Mouse (Mus musculus): ENCODE measurements around the gene Gm15448. TPM values are rescaled to one million over a fixed set of nuclear protein-coding genes. Genes with fewer than 3 reads are reported as not detected.
"Not testable (repeated sequence)": the region's sequence is repeated elsewhere in the genome, so short reads cannot be mapped to it uniquely, and the experiment has no call there.

Gm15448 gene
- polyA plus RNA-seq (2014; fragmentation: Nextera tagmentation; extraction: Ambion mirVana) = not detected in 2 replicates

DNA sequence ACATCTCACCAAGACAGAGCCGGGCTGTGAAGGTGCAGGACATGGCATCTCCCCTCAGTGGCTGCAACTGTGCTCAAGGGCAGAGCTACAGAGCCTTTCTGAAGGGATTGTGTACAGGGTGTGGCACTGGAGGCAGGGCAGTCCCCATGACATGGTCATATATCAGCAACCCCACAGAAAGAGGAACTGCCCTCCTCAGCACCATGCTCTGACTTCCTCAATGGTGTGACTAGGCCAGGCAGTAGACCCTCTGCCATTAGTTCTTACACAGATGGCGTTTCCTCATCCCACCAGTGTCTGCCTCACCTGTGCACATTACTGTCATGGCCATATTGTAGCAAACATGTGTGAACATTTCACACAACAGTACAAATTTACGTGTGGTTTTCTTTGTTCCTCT lies at the start of gene Gm15448:
Gene Gm15448, minus strand, starts transcription at position 89 of the 400 bp plus-strand sequence.
- H3K9ac ChIP-seq; ATAC-seq (ENCODE audit: low FRiP score); H3K9me3 ChIP-seq (ENCODE audit: control insufficient read depth, low read length); H3K27ac ChIP-seq; H3K36me3 ChIP-seq (replicated peaks; ENCODE audit: control insufficient read depth, insufficient read depth); DNase-seq (ENCODE audit: low spot score); H3K4me3 ChIP-seq (replicated peaks; ENCODE audit: low read length); H3K4me2 ChIP-seq (replicated peaks); H3K4me1 ChIP-seq (replicated peaks; ENCODE audit: control insufficient read depth, insufficient read depth, low read length); H3K27me3 ChIP-seq (ENCODE audit: control insufficient read depth, insufficient read depth, low read length): not testable (repeated sequence)
- 54% methylated on average over 1 of the region's 3 CpGs for WGBS

- no CpG with 5 or more reads among the region's 1 CpGs for WGBS
- H3K36me3 ChIP-seq (replicated peaks; ENCODE audit: control insufficient read depth, insufficient read depth); H3K4me3 ChIP-seq (replicated peaks; ENCODE audit: low read length); H3K4me1 ChIP-seq (replicated peaks; ENCODE audit: control insufficient read depth, insufficient read depth, low read length); H3K4me2 ChIP-seq (replicated peaks); DNase-seq (ENCODE audit: low spot score); ATAC-seq (ENCODE audit: low FRiP score); H3K9me3 ChIP-seq (ENCODE audit: control insufficient read depth, low read length); H3K27ac ChIP-seq; H3K27me3 ChIP-seq (ENCODE audit: control insufficient read depth, insufficient read depth, low read length); H3K9ac ChIP-seq: not testable (repeated sequence)
These were observed 49.5 kb upstream of the Gm15448 start for GRCm38 (mm10) chr7:3875032-3875431.

DNA sequence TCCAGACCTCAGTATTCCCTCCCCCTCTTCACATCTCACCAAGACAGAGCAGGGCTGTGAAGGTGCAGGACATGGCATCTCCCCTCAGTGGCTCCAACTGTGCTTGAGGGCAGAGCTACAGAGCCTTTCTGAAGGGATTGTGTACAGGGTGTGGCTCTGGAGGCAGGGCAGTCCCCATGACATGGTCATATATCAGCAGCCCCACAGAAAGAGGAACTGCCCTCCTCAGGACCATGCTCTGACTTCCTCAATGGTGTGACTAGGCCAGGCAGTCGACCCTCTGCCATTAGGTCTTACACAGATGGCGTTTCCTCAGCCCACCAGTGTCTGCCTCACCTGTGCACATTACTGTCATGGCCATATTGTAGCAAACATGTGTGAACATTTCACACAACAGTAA lies 19.5 kb upstream of the Gm15448 start, which contains the start of gene Pira2:
Gene Pira2, minus strand, starts transcription at position 101 of the 400 bp plus-strand sequence.
- H3K36me3 ChIP-seq (replicated peaks; ENCODE audit: control insufficient read depth, insufficient read depth); H3K4me2 ChIP-seq (replicated peaks); H3K27me3 ChIP-seq (ENCODE audit: control insufficient read depth, insufficient read depth, low read length); H3K4me3 ChIP-seq (replicated peaks; ENCODE audit: low read length); ATAC-seq (ENCODE audit: low FRiP score); H3K9ac ChIP-seq; H3K9me3 ChIP-seq (ENCODE audit: control insufficient read depth, low read length); H3K27ac ChIP-seq; H3K4me1 ChIP-seq (replicated peaks; ENCODE audit: control insufficient read depth, insufficient read depth, low read length); DNase-seq (ENCODE audit: low spot score): not testable (repeated sequence)
- no CpG with 5 or more reads among the region's 2 CpGs for WGBS

DNA sequence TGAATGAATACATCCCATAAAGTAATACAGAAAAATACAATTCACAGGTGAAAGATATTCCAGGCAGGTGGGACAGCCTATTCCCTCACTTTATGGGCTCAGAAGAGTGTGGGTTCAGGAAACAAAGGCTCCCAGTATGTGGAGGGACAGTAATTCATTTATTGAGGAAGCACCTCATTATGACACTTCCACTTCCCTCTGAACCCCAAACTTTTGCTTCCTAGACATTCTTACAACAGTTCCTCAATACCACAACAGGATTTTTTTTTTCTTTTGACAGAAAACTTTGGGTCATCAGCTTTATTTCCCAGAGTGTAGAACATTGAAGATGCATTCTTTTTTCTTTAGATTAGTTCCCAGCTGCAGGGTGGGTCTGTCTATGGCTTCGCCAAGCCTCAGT lies 12.4 kb upstream of the Gm15448 start:
- H3K4me1 ChIP-seq (replicated peaks; ENCODE audit: control insufficient read depth, insufficient read depth, low read length); H3K4me3 ChIP-seq (replicated peaks; ENCODE audit: low read length); H3K36me3 ChIP-seq (replicated peaks; ENCODE audit: control insufficient read depth, insufficient read depth); DNase-seq (ENCODE audit: low spot score); H3K4me2 ChIP-seq (replicated peaks); H3K9ac ChIP-seq; H3K27me3 ChIP-seq (ENCODE audit: control insufficient read depth, insufficient read depth, low read length); H3K27ac ChIP-seq; ATAC-seq (ENCODE audit: low FRiP score); H3K9me3 ChIP-seq (ENCODE audit: control insufficient read depth, low read length): not testable (repeated sequence)
- WGBS = no CpG with 5 or more reads among the region's 1 CpGs

DNA sequence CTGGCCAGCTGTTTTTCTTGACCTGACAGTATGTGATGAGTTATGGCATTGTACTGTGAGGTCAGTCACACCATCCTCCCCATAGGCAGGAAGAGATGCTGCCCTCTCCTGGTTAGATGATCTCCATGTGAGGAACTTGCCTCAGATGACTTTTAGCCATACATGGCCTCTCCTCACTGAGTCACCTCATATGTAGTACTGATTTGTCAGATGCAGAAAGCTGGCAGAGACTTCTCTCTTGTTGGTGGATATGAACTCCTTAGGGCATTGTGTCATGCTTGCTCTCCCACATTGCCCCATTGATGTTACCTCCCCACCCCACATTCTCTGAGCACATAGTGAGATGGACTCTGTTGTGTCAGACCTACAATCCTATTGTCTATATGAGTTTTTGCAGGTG lies 5.1 kb upstream of the Gm15448 start:
- H3K27me3 ChIP-seq (ENCODE audit: control insufficient read depth, insufficient read depth, low read length); H3K4me1 ChIP-seq (replicated peaks; ENCODE audit: control insufficient read depth, insufficient read depth, low read length); H3K4me3 ChIP-seq (replicated peaks; ENCODE audit: low read length); DNase-seq (ENCODE audit: low spot score); ATAC-seq (ENCODE audit: low FRiP score); H3K36me3 ChIP-seq (replicated peaks; ENCODE audit: control insufficient read depth, insufficient read depth); H3K9ac ChIP-seq; H3K27ac ChIP-seq; H3K9me3 ChIP-seq (ENCODE audit: control insufficient read depth, low read length); H3K4me2 ChIP-seq (replicated peaks): not testable (repeated sequence)

GRCm38 (mm10) chr7:3811912-3812311 lies 13.6 kb downstream of the Gm15448 start:
- not testable (repeated sequence) for ATAC-seq (ENCODE audit: low FRiP score)

GRCm38 (mm10) chr7:3802935-3803334 lies 22.6 kb downstream of the Gm15448 start:
- not testable (repeated sequence) for H3K4me1 ChIP-seq (replicated peaks; ENCODE audit: control insufficient read depth, insufficient read depth, low read length); H3K36me3 ChIP-seq (replicated peaks; ENCODE audit: control insufficient read depth, insufficient read depth); H3K9ac ChIP-seq; H3K9me3 ChIP-seq (ENCODE audit: control insufficient read depth, low read length); H3K4me3 ChIP-seq (replicated peaks; ENCODE audit: low read length); ATAC-seq (ENCODE audit: low FRiP score); H3K27me3 ChIP-seq (ENCODE audit: control insufficient read depth, insufficient read depth, low read length); H3K4me2 ChIP-seq (replicated peaks); DNase-seq (ENCODE audit: low spot score); H3K27ac ChIP-seq
- 88% methylated on average over 4 of the region's 4 CpGs for WGBS

More at GRCm38 (mm10) chr7:3811912-3812311, 13.6 kb downstream of the Gm15448 start:
- not testable (repeated sequence) for H3K27ac ChIP-seq; DNase-seq (ENCODE audit: low spot score); H3K36me3 ChIP-seq (replicated peaks; ENCODE audit: control insufficient read depth, insufficient read depth); H3K9me3 ChIP-seq (ENCODE audit: control insufficient read depth, low read length); H3K4me2 ChIP-seq (replicated peaks); H3K9ac ChIP-seq; H3K4me3 ChIP-seq (replicated peaks; ENCODE audit: low read length); H3K27me3 ChIP-seq (ENCODE audit: control insufficient read depth, insufficient read depth, low read length); H3K4me1 ChIP-seq (replicated peaks; ENCODE audit: control insufficient read depth, insufficient read depth, low read length)

DNA sequence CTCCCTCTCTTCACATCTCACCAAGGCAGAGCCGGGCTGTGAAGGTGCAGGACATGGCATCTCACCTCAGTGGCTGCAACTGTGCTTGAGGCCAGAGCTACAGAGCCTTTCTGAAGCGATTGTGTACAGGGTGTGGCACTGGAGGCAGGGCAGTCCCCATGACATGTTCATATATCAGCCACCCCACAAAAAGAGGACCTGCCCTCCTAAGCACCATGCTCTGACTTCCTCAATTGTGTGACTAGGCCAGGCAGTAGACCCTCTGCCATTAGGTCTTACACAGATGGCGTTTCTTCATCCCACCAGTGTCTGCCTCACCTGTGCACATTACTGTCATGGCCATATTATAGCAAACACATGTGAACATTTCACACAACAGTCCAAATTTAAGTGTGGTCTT lies 25.5 kb downstream of the Gm15448 start:
- H3K4me2 ChIP-seq (replicated peaks); H3K9ac ChIP-seq; ATAC-seq (ENCODE audit: low FRiP score); DNase-seq (ENCODE audit: low spot score); H3K27ac ChIP-seq; H3K4me1 ChIP-seq (replicated peaks; ENCODE audit: control insufficient read depth, insufficient read depth, low read length); H3K4me3 ChIP-seq (replicated peaks; ENCODE audit: low read length); H3K27me3 ChIP-seq (ENCODE audit: control insufficient read depth, insufficient read depth, low read length); H3K9me3 ChIP-seq (ENCODE audit: control insufficient read depth, low read length); H3K36me3 ChIP-seq (replicated peaks; ENCODE audit: control insufficient read depth, insufficient read depth): not testable (repeated sequence)
- WGBS = 76% methylated on average over 3 of the region's 3 CpGs

GRCm38 (mm10) chr7:3796286-3796685 lies 29.2 kb downstream of the Gm15448 start:
- H3K9me3 ChIP-seq (ENCODE audit: control insufficient read depth, low read length); H3K27me3 ChIP-seq (ENCODE audit: control insufficient read depth, insufficient read depth, low read length); DNase-seq (ENCODE audit: low spot score); H3K4me3 ChIP-seq (replicated peaks; ENCODE audit: low read length); H3K4me2 ChIP-seq (replicated peaks); H3K4me1 ChIP-seq (replicated peaks; ENCODE audit: control insufficient read depth, insufficient read depth, low read length); H3K9ac ChIP-seq; H3K27ac ChIP-seq; ATAC-seq (ENCODE audit: low FRiP score); H3K36me3 ChIP-seq (replicated peaks; ENCODE audit: control insufficient read depth, insufficient read depth): not testable (repeated sequence)
